Mouse (Mus musculus) forebrain, postnatal 0 days (tissue): ENCODE measurements around the gene Vps26a. TPM values are rescaled to one million over a fixed set of nuclear protein-coding genes. Genes with fewer than 3 reads are reported as not detected.
A peak's percentile ranks its signal among the peaks of the same experiment; 100 is the strongest.

Experiments
- ATAC-seq: fragments of 200-750 bp; cut with Nextera tagmentation; 2 replicates; pipeline ENCODE4 v1.8.0; 2017; ENCODE audit warnings: mild to moderate bottlenecking, moderate library complexity
- DNase-seq: peaks from one replicate; pipeline ENCODE4 v3.0.0-alpha.2; 2015
- H3K27ac ChIP-seq: fragments of 300-500 bp; sonication (generic); 2 replicates; pipeline ENCODE4 v1.5.1; 2014; ENCODE audit warnings: low read depth, mild to moderate bottlenecking, antibody characterized with exemption, low read length, moderate library complexity, mixed read lengths
- H3K27me3 ChIP-seq: fragments of 300-500 bp; sonication (generic); 2 replicates; pipeline ENCODE4 v1.6.1; 2014; ENCODE audit warnings: mild to moderate bottlenecking, low read length, mixed read lengths; ENCODE audit not compliant: insufficient read depth
- H3K36me3 ChIP-seq: fragments of 300-500 bp; sonication (generic); 2 replicates; pipeline ENCODE4 v1.6.1; 2014; ENCODE audit warnings: mild to moderate bottlenecking, moderate library complexity; ENCODE audit not compliant: insufficient read depth
- H3K4me1 ChIP-seq: fragments of 300-500 bp; sonication (generic); 2 replicates; pipeline ENCODE4 v1.6.1; 2014; ENCODE audit warnings: antibody characterized with exemption; ENCODE audit not compliant: insufficient read depth
- H3K4me2 ChIP-seq: fragments of 300-500 bp; sonication (generic); 2 replicates; pipeline ENCODE4 v1.6.1; 2014; ENCODE audit warnings: low read depth, mild to moderate bottlenecking, moderate library complexity
- H3K4me3 ChIP-seq: fragments of 300-500 bp; sonication (generic); 2 replicates; pipeline ENCODE4 v1.5.1; 2014; ENCODE audit warnings: low read depth, low read length, mixed read lengths
- H3K9ac ChIP-seq: fragments of 300-500 bp; sonication (generic); 2 replicates; pipeline ENCODE4 v1.6.1; 2014; ENCODE audit warnings: mild to moderate bottlenecking
- H3K9me3 ChIP-seq: fragments of 300-500 bp; sonication (generic); 2 replicates; pipeline ENCODE4 v1.6.1; 2016; ENCODE audit warnings: low read length
- CTCF ChIP-seq: sonication (generic); IDR thresholded peaks from 2 replicates; pipeline ENCODE4 v1.5.1; 2016; ENCODE audit warnings: antibody characterized with exemption, control low read depth, low read depth
- WGBS: fragments of 180-500 bp; shearing (Covaris S2); extraction: QIAGEN DNeasy Blood & Tissue Kit; methylation state at CpG from one replicate; pipeline ENCODE4 v1.1.7; 2014; 5-methylcytosine and 5-hydroxymethylcytosine counted together
- polyA plus RNA-seq: library from polyadenylated mRNA; unstranded; fragments of >200 nt; fragmentation: Nextera tagmentation; extraction: Ambion mirVana; gene quantifications from 2 replicates; pipeline ENCODE4 v1.2.1, GENCODE M21; 2015
- total RNA-seq: library from RNA; depleted of rRNA; stranded (reverse); fragments of >200 nt; gene quantifications from 2 replicates; pipeline ENCODE4 v1.2.3, GENCODE M21; 2014; rRNA removed

Vps26a gene
- total RNA-seq, result 40.2 and 45.7 TPM in 2 replicates
- 43.1 and 52.1 TPM in 2 replicates for polyA plus RNA-seq

DNA sequence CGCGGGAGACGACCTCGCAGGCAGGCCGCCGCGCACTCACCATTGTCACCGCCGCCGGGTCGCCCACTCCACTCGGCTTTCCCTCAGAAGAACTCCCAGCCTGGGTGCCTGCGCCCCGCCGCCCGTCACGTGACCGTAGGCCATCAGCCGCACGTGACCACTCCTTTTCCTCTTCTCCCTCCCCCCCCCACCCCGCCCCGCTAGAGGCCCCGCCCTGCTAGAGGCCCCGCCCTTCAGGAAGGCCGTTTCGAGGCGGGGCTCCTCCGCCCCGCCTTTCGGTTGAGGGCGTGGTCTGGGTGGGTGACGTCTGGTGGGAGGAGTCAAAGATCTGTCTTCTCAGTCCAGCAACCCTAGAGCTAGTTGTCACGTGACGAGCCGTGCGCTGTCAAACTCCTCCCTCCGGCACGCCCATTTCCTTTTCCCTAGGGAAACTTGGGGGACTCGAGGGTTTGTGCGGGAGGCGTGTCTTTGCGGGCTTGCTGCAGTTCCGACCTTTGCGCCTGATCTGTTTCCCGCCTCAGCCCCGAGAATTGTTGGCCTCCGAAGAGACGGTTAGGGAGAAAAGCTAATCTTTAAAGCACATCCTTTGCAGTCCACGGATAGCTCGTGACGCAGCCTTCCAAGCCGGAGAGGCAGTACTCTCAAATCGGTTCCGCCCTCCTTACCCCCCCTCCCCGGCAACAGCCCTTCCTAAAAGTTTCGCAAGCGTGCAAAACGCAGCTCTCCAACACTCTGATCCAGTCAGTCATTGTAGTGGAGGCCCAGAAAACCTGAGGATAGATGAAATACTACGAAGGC is at the start of gene Vps26a:
Gene Vps26a, minus strand, starts transcription at position 188 of the 798 bp plus-strand sequence.
- WGBS, result under 1% methylated on average over 54 of the region's 59 CpGs
- Histone ChIP-seq H3K27me3 (no peaks in the 10 kb centered on the region), H3K27ac (peak within 1 kb of the TSS; percentile 82), H3K9ac (peak within 1 kb of the TSS; percentile 78), H3K9me3 (no peaks in the 10 kb centered on the region), H3K4me1 (peaks cover 3% of the 10 kb centered on the region; the same call in 1 of the 2 replicates), H3K4me2 (peak within 1 kb of the TSS; percentile 74), H3K36me3 (no peaks in the 10 kb centered on the region), H3K4me3 (peak within 1 kb of the TSS; percentile 96)
- ATAC-seq, result peak; percentile 94
- no peak for TF ChIP-seq CTCF
- peak; percentile 99 for DNase-seq

DNA sequence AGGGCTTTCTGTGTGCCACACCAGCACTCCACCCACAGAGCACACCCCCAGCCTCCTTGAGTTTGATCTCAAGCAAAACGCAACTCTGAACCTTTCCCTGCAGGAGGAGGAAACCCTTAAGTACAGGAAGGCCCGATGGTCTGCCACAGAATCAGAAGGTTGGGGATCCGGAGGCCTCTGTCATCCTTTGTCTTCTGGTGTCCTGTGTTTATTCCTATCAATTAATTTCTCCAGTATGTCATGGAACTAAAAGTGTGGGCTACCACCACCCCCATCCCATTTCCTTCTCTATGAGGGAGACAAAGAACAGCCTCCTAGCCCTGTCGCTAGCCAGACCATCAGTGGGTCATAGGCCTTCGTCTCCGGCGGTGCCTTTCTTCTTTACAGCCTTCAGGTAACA is 47.9 kb upstream of the Vps26a start:
- H3K4me3 ChIP-seq, result no peak overlapping the region
- no peak for TF ChIP-seq CTCF
- no peak for DNase-seq
- H3K9ac ChIP-seq, result no peak overlapping the region
- ATAC-seq, result no peak
- WGBS, result 86% methylated on average over 7 of the region's 7 CpGs
- H3K27ac ChIP-seq, result no peak overlapping the region
- no peak overlapping the region for H3K4me2 ChIP-seq
- no peaks in the 10 kb centered on the region for H3K36me3 ChIP-seq
- H3K27me3 ChIP-seq, result no peaks in the 10 kb centered on the region
- no peaks in the 10 kb centered on the region for H3K4me1 ChIP-seq
- no peaks in the 10 kb centered on the region for H3K9me3 ChIP-seq

DNA sequence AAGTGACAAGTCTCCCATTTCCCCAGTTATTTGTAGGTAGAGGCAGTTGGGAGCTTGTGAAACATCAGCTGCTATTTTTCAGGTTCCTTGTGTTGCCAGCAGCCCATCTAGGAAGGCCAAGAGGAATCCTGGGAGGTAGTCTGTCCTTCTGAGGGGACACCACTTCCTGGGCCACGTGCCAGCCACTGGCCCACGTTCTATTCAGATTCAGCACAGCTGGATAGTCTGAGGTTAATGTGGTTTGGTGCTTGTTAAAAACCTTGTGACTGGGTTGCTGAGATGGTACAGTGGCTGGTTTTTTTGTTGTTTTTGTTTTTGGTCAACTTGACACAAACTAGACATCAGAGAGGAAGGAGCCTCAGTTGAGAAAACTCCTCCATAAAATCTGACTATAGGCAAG is 46.2 kb upstream of the Vps26a start:
- no peaks in the 10 kb centered on the region for H3K36me3 ChIP-seq
- DNase-seq (no peak), ATAC-seq (no peak)
- H3K9me3 ChIP-seq, result no peaks in the 10 kb centered on the region
- no peaks in the 10 kb centered on the region for H3K27me3 ChIP-seq
- no peak overlapping the region for H3K9ac ChIP-seq
- H3K4me3 ChIP-seq, result no peak overlapping the region
- H3K27ac ChIP-seq, result no peak overlapping the region
- no peak overlapping the region for H3K4me2 ChIP-seq
- no peaks in the 10 kb centered on the region for H3K4me1 ChIP-seq
- WGBS, result 33% methylated on average over 2 of the region's 2 CpGs
- TF ChIP-seq CTCF, result no peak

DNA sequence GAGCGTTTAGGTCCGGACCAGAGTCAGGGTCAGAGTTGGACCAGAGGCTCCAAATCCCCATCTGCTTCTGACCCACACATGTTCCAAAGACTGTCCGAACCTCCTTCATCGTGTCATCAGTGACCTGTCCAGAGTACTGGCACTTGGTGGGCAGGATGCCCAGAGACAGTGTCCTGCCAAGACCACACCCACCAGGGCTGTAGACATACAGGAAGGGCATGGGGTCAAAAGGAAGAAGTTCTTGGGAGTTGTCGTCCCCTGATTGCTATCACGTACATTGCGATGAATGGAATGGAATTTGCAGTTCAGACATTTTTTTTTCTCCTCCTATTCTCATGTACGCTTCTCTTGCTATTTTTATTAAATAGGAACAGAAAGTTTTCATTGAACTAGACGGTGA is 43.6 kb upstream of the Vps26a start:
- Histone ChIP-seq H3K27me3 (no peaks in the 10 kb centered on the region), H3K4me3 (no peak overlapping the region), H3K4me1 (no peaks in the 10 kb centered on the region), H3K4me2 (no peak overlapping the region), H3K36me3 (no peaks in the 10 kb centered on the region), H3K9me3 (no peaks in the 10 kb centered on the region), H3K27ac (no peak overlapping the region), H3K9ac (no peak overlapping the region)
- TF ChIP-seq CTCF, result no peak
- no peak for DNase-seq
- 86% methylated on average over 9 of the region's 9 CpGs for WGBS
- no peak for ATAC-seq

DNA sequence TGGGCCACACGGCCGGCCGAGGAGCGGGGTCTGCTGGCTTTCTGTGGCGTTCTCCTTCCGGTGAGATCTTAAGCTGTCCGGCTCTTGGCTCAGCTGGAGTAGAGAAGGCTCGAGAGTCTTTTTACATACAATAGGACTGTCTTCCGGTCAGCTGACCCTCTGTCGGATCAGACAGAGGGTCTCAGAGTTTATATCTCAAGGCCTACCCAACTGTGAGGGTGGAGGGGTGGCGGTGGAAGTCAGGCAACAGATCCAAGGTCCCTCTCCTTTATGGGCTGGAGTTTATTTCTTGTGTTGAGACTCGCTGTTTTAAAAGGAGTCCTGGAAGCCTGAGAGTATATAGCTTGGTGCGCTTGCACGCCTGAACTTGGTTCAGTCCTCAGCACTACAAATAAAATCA is 40.7 kb upstream of the Vps26a start, which contains the start of gene Srgn:
Gene Srgn, minus strand, starts transcription at position 101 of the 400 bp plus-strand sequence.
- no peak for TF ChIP-seq CTCF
- Histone ChIP-seq H3K27ac (no peak within 1 kb of the TSS), H3K4me3 (no peak within 1 kb of the TSS), H3K9me3 (no peaks in the 10 kb centered on the region), H3K4me2 (no peak within 1 kb of the TSS), H3K36me3 (no peaks in the 10 kb centered on the region), H3K4me1 (no peaks in the 10 kb centered on the region), H3K27me3 (no peaks in the 10 kb centered on the region), H3K9ac (no peak within 1 kb of the TSS)
- ATAC-seq (no peak), DNase-seq (no peak)
- 88% methylated on average over 14 of the region's 14 CpGs for WGBS

DNA sequence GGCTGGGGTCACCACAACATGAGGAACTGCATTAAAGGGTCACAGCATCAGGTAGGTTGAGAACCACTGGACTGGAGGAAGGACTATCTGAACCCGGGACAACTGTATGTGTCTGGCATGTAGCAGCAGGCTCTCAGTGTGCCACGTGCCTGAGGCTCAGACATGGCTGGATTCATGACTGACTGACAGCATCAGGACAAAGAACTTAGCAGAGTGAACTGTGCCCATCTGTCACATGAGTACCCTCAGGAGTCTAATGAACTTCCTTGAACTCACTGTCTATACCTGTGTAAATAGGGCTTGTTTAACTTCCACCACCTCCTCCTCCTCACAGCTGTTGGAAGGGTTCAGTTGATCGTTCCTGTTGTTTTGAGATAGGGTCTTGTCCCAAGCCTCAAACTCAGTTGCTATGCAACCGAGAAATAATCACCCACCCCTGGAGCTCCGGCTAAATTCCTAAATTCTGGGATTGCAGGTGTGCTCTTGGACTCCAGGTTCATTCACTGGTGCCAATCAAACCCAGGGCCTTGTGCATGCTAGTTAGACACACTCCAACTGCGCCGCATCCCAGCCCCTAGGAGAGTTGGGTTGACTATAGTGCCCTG is 35.8 kb upstream of the Vps26a start:
- TF ChIP-seq CTCF, result no peak
- DNase-seq, result no peak
- no peak overlapping the region for H3K27ac ChIP-seq
- 76% methylated on average over 7 of the region's 7 CpGs for WGBS
- no peak for ATAC-seq
- no peaks in the 10 kb centered on the region for H3K9me3 ChIP-seq
- H3K4me2 ChIP-seq, result no peak overlapping the region
- no peaks in the 10 kb centered on the region for H3K27me3 ChIP-seq
- no peaks in the 10 kb centered on the region for H3K36me3 ChIP-seq
- H3K4me1 ChIP-seq, result no peaks in the 10 kb centered on the region
- H3K4me3 ChIP-seq, result no peak overlapping the region
- H3K9ac ChIP-seq, result no peak overlapping the region

DNA sequence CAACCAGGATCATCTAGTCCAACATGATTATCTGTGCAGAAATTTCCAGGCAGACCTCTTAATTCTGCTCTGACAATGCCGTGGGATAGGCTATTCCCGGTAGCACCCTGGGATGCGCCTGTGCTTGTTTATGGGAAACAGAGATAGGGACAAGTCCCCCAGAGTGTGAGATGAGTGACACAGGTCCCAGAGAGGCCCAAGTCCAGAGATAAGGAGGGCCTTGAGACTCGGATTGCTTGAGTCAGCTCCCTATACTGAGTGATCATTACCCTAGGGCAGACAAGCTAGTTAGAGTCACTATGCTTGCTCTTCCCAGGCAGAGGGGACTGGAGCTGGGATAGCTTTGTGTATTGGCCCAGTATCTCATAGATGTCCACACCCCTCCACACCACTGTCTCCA is 35.2 kb upstream of the Vps26a start:
- ATAC-seq (no peak), DNase-seq (no peak)
- H3K4me2 ChIP-seq, result no peak overlapping the region
- no peak for TF ChIP-seq CTCF
- H3K36me3 ChIP-seq, result no peaks in the 10 kb centered on the region
- H3K27ac ChIP-seq, result no peak overlapping the region
- no peaks in the 10 kb centered on the region for H3K27me3 ChIP-seq
- H3K4me3 ChIP-seq, result no peak overlapping the region
- no peak overlapping the region for H3K9ac ChIP-seq
- H3K9me3 ChIP-seq, result no peaks in the 10 kb centered on the region
- no peaks in the 10 kb centered on the region for H3K4me1 ChIP-seq
- 80% methylated on average over 4 of the region's 4 CpGs for WGBS
